Mouse (Mus musculus) heart, postnatal 0 days (tissue): Measurements from ENCODE around the gene Gng3. TPM values are rescaled to one million over a fixed set of nuclear protein-coding genes. Genes with fewer than 3 reads are reported as not detected.
"Not testable (repeated sequence)": the region's sequence is repeated elsewhere in the genome, so short reads cannot be mapped to it uniquely, and the experiment has no call there.

ENCODE experiments used
- ATAC-seq: fragments of 200-750 bp; cut with Nextera tagmentation; 2 replicates; pipeline ENCODE4 v1.8.0; 2017; ENCODE audit warnings: low read depth, moderate number of reproducible peaks, moderate library complexity; ENCODE audit not compliant: insufficient read depth
- DNase-seq: peaks from one replicate; pipeline ENCODE4 v3.0.0-alpha.2; 2016; ENCODE audit warnings: low spot score
- H3K27ac ChIP-seq: fragments of 300-500 bp; sonication (generic); 2 replicates; pipeline ENCODE4 v1.5.1; 2014; ENCODE audit warnings: low read depth, mild to moderate bottlenecking
- H3K27me3 ChIP-seq: fragments of 300-500 bp; sonication (generic); 2 replicates; pipeline ENCODE4 v1.6.1; 2014; ENCODE audit warnings: low read length, mixed read lengths; ENCODE audit not compliant: control insufficient read depth, insufficient read depth
- H3K36me3 ChIP-seq: fragments of 300-500 bp; sonication (generic); replicated peaks from 2 replicates; pipeline ENCODE4 v1.6.1; 2014; ENCODE audit warnings: low read length, mixed read lengths; ENCODE audit not compliant: control insufficient read depth, insufficient read depth
- H3K4me1 ChIP-seq: fragments of 300-500 bp; sonication (generic); 2 replicates; pipeline ENCODE4 v1.6.1; 2014; ENCODE audit warnings: antibody characterized with exemption; ENCODE audit not compliant: control insufficient read depth, insufficient read depth
- H3K4me2 ChIP-seq: fragments of 300-500 bp; sonication (generic); 2 replicates; pipeline ENCODE4 v1.6.1; 2014; ENCODE audit warnings: low read depth, mild to moderate bottlenecking, low read length, moderate library complexity
- H3K4me3 ChIP-seq: fragments of 300-500 bp; sonication (generic); 2 replicates; pipeline ENCODE4 v1.5.1; 2014; ENCODE audit warnings: low read depth, low read length
- H3K9ac ChIP-seq: fragments of 300-500 bp; sonication (generic); replicated peaks from 2 replicates; pipeline ENCODE4 v1.6.1; 2014; ENCODE audit warnings: low read depth, low read length, mixed read lengths
- H3K9me3 ChIP-seq: fragments of 300-500 bp; sonication (generic); replicated peaks from 2 replicates; pipeline ENCODE4 v1.6.1; 2016; ENCODE audit warnings: low read length; ENCODE audit not compliant: control insufficient read depth
- CTCF ChIP-seq: IDR thresholded peaks from 2 replicates; pipeline ENCODE4 v1.5.1; 2016; ENCODE audit warnings: antibody characterized with exemption, control low read depth, low read depth
- EP300 ChIP-seq: IDR thresholded peaks from 2 replicates; pipeline ENCODE4 v1.6.1; 2016; ENCODE audit warnings: antibody characterized with exemption, low read depth
- WGBS: fragments of 180-500 bp; shearing (Covaris S2); extraction: QIAGEN DNeasy Blood & Tissue Kit; methylation state at CpG from one replicate; pipeline ENCODE4 v1.1.7; 2014; 5-methylcytosine and 5-hydroxymethylcytosine counted together
- polyA plus RNA-seq: library from polyadenylated mRNA; unstranded; fragments of >200 nt; fragmentation: Nextera tagmentation; extraction: Ambion mirVana; gene quantifications from 2 replicates; pipeline ENCODE4 v1.2.1, GENCODE M21; 2015
- total RNA-seq: library from RNA; depleted of rRNA; stranded (reverse); fragments of >200 nt; gene quantifications from 2 replicates; pipeline ENCODE4 v1.2.3, GENCODE M21; 2014; ENCODE audit warnings: low replicate concordance

Gene Gng3
- total and polyA plus RNA-seq, 2 experiments from 2014 or later, result 0.48 TPM; not detected in 1

GRCm38 (mm10) chr19:8839908-8840791, 1.2 kb upstream of the Gng3 start:
- DNase-seq (peak; percentile 48), ATAC-seq (peak; percentile 42)
- Histone ChIP-seq H3K9me3 (no peaks in the 10 kb centered on the region), H3K27me3 (no peaks in the 10 kb centered on the region), H3K4me2 (peak overlapping the region; percentile 73), H3K9ac (peak overlapping the region; percentile 49; the same call in 1 of the 2 replicates), H3K27ac (no peak overlapping the region), H3K4me1 (peaks cover 22% of the 10 kb centered on the region), H3K36me3 (peaks cover 10% of the 10 kb centered on the region), H3K4me3 (peak overlapping the region; percentile 47)
- WGBS, result 26% methylated on average over 29 of the region's 29 CpGs
- TF ChIP-seq EP300, result no peak
- TF ChIP-seq CTCF, result no peak

GRCm38 (mm10) chr19:8838041-8838730, 808 bp downstream of the Gng3 start:
- H3K27me3 ChIP-seq, result no peaks in the 10 kb centered on the region
- TF ChIP-seq CTCF, result no peak
- no peak for TF ChIP-seq EP300
- H3K36me3 ChIP-seq, result peaks cover 27% of the 10 kb centered on the region
- ATAC-seq (no peak), DNase-seq (no peak)
- WGBS, result 17% methylated on average over 15 of the region's 15 CpGs
- H3K4me2 ChIP-seq, result peak overlapping the region; percentile 97
- H3K27ac ChIP-seq, result peak overlapping the region; percentile 94
- peak overlapping the region; percentile 59 for H3K4me3 ChIP-seq
- H3K9ac ChIP-seq, result peak overlapping the region; percentile 74
- no peaks in the 10 kb centered on the region for H3K9me3 ChIP-seq
- peaks cover 22% of the 10 kb centered on the region for H3K4me1 ChIP-seq

- ATAC-seq (peak; percentile 86), DNase-seq (peak; percentile 80)
- WGBS, result under 1% methylated on average over 38 of the region's 38 CpGs
- Histone ChIP-seq H3K4me3 (peak within 1 kb of the TSS; percentile 59), H3K9ac (peak within 1 kb of the TSS; percentile 74), H3K4me1 (peaks cover 22% of the 10 kb centered on the region), H3K27me3 (no peaks in the 10 kb centered on the region), H3K9me3 (no peaks in the 10 kb centered on the region), H3K36me3 (peaks cover 31% of the 10 kb centered on the region), H3K4me2 (peak within 1 kb of the TSS; percentile 97), H3K27ac (peak within 1 kb of the TSS; percentile 94)
- TF ChIP-seq CTCF, result peak; percentile 49
- TF ChIP-seq EP300, result peak; percentile 85; the same call in 1 of the 2 replicates
These were observed 1.7 kb downstream of the Gng3 start, which contains the start of gene Bscl2 for GRCm38 (mm10) chr19:8837251-8837791. TSS of gene Bscl2 (plus strand) at chr19:8837467.

DNA sequence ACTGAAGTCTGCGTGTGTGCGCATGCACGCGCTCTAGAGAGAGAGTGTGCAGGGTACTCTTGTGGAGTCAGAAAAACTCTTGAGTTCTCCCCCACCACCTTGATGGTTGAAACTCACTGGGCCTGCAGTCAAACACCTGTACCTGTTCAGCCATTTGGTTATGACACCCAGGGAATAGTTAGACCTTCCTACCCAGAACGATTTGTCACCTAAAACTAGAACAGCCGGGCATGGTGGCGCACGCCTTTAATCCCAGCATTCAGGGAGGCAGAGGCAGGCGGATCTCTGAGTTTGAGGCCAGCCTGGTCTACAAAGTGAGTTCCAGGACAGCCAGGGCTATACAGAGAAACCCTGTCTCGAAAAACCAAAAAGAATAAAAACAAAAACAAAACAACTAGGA, 2.7 kb downstream of the Gng3 start:
- H3K4me1 ChIP-seq, result peaks cover 22% of the 10 kb centered on the region
- WGBS, result 93% methylated on average over 10 of the region's 10 CpGs
- not testable (repeated sequence) for ATAC-seq, H3K4me3 ChIP-seq, H3K9me3 ChIP-seq, H3K27me3 ChIP-seq, H3K27ac ChIP-seq, H3K9ac ChIP-seq, H3K4me2 ChIP-seq, DNase-seq
- H3K36me3 ChIP-seq, result peaks cover 41% of the 10 kb centered on the region

- Histone ChIP-seq H3K4me1 (peaks cover 4% of the 10 kb centered on the region), H3K27me3 (no peaks in the 10 kb centered on the region), H3K9me3 (no peaks in the 10 kb centered on the region), H3K4me3 (no peak overlapping the region), H3K9ac (no peak overlapping the region), H3K27ac (no peak overlapping the region), H3K4me2 (no peak overlapping the region), H3K36me3 (peaks cover 74% of the 10 kb centered on the region)
- TF ChIP-seq EP300 (no peak), CTCF (no peak)
- 84% methylated on average over 4 of the region's 4 CpGs for WGBS
- ATAC-seq (no peak), DNase-seq (no peak)
These were observed 6.0 kb downstream of the Gng3 start for GRCm38 (mm10) chr19:8832971-8833370.
